Mouse (Mus musculus) liver, embryonic 12.5 days (tissue): ENCODE data around the gene Creb5. TPM values are rescaled to one million over a fixed set of nuclear protein-coding genes. Genes with fewer than 3 reads are reported as not detected.

ENCODE experiments used
- ATAC-seq: fragments of 200-750 bp; cut with Nextera tagmentation; 2 replicates; pipeline ENCODE4 v1.8.0; 2017; ENCODE audit warnings: moderate number of reproducible peaks, mild to moderate bottlenecking, moderate library complexity
- H3K27ac ChIP-seq: fragments of 300-500 bp; sonication (generic); 2 replicates; pipeline ENCODE4 v1.5.1; 2016; ENCODE audit warnings: mild to moderate bottlenecking
- H3K27me3 ChIP-seq: fragments of 300-500 bp; sonication (generic); replicated peaks from 2 replicates; pipeline ENCODE4 v1.6.1; 2016; ENCODE audit warnings: mild to moderate bottlenecking, moderate library complexity
- H3K36me3 ChIP-seq: fragments of 300-500 bp; sonication (generic); 2 replicates; pipeline ENCODE4 v1.6.1; 2016; ENCODE audit warnings: mild to moderate bottlenecking, moderate library complexity
- H3K4me1 ChIP-seq: fragments of 300-500 bp; sonication (generic); 2 replicates; pipeline ENCODE4 v1.6.1; 2016
- H3K4me2 ChIP-seq: fragments of 300-500 bp; sonication (generic); 2 replicates; pipeline ENCODE4 v1.6.1; 2016; ENCODE audit warnings: mild to moderate bottlenecking, moderate library complexity
- H3K4me3 ChIP-seq: fragments of 300-500 bp; sonication (generic); 2 replicates; pipeline ENCODE4 v1.5.1; 2016; ENCODE audit warnings: mild to moderate bottlenecking, moderate library complexity
- H3K9ac ChIP-seq: fragments of 300-500 bp; sonication (generic); 2 replicates; pipeline ENCODE4 v1.6.1; 2016; ENCODE audit warnings: mild to moderate bottlenecking, moderate library complexity
- H3K9me3 ChIP-seq: fragments of 300-500 bp; sonication (generic); replicated peaks from 2 replicates; pipeline ENCODE4 v1.6.1; 2016; ENCODE audit warnings: mild to moderate bottlenecking, moderate library complexity
- WGBS: fragments of 180-500 bp; shearing (Covaris S2); methylation state at CpG from one replicate; pipeline ENCODE4 v1.1.7; 2016; ENCODE audit not compliant: insufficient replicate concordance; 5-methylcytosine and 5-hydroxymethylcytosine counted together
- polyA plus RNA-seq: library from polyadenylated mRNA; unstranded; fragments of >200 nt; fragmentation: Nextera tagmentation; extraction: Ambion mirVana; gene quantifications from 2 replicates; pipeline ENCODE4 v1.2.1, GENCODE M21; 2016

The Creb5 gene
- polyA plus RNA-seq, 1 experiment from 2014 or later: 0.33 TPM

GRCm38 (mm10) chr6:53592230-53592629, 305.2 kb downstream of the Creb5 start:
- H3K27ac ChIP-seq: no peak overlapping the region
- no peaks in the 10 kb centered on the region for H3K27me3 ChIP-seq
- no peaks in the 10 kb centered on the region for H3K9me3 ChIP-seq
- no peak overlapping the region for H3K4me2 ChIP-seq
- no peaks in the 10 kb centered on the region for H3K36me3 ChIP-seq
- ATAC-seq: no peak
- H3K4me3 ChIP-seq: no peak overlapping the region
- no peaks in the 10 kb centered on the region for H3K4me1 ChIP-seq
- 33% methylated on average over 5 of the region's 5 CpGs for WGBS
- H3K9ac ChIP-seq: no peak overlapping the region

GRCm38 (mm10) chr6:53593603-53594002, 306.5 kb downstream of the Creb5 start:
- WGBS: 41% methylated on average over 4 of the region's 4 CpGs
- Histone ChIP-seq H3K4me2 (no peak overlapping the region), H3K4me1 (no peaks in the 10 kb centered on the region), H3K9me3 (no peaks in the 10 kb centered on the region), H3K36me3 (no peaks in the 10 kb centered on the region), H3K4me3 (no peak overlapping the region), H3K9ac (no peak overlapping the region), H3K27me3 (no peaks in the 10 kb centered on the region), H3K27ac (no peak overlapping the region)
- ATAC-seq: no peak

DNA sequence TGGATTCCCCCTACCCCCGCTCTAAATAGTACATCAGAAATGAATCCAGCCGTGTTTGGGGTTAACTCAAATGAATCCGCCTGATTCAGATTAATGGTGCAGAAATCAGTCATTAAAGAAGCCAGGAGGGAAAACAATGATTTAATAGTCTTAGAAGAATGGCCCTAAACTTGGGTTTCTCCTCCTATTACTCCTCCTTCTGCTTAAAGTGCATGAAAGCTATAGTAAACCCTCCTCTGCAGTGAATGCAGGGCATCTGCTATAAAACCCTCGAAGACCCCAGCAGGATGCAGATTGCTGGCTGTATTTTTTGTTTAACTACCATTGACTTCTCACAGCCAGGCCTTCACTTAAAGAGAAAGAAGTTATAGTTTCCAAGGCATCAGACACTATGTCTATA, 307.2 kb downstream of the Creb5 start:
- H3K4me2 ChIP-seq: no peak overlapping the region
- no peaks in the 10 kb centered on the region for H3K9me3 ChIP-seq
- H3K9ac ChIP-seq: no peak overlapping the region
- H3K4me3 ChIP-seq: no peak overlapping the region
- no peak overlapping the region for H3K27ac ChIP-seq
- no peaks in the 10 kb centered on the region for H3K4me1 ChIP-seq
- ATAC-seq: no peak
- no peaks in the 10 kb centered on the region for H3K36me3 ChIP-seq
- WGBS: 69% methylated on average over 4 of the region's 4 CpGs
- no peaks in the 10 kb centered on the region for H3K27me3 ChIP-seq

GRCm38 (mm10) chr6:53596402-53596801, 309.3 kb downstream of the Creb5 start:
- Histone ChIP-seq H3K4me1 (no peaks in the 10 kb centered on the region), H3K9me3 (no peaks in the 10 kb centered on the region), H3K4me3 (no peak overlapping the region), H3K27me3 (no peaks in the 10 kb centered on the region), H3K27ac (no peak overlapping the region), H3K4me2 (no peak overlapping the region), H3K9ac (no peak overlapping the region), H3K36me3 (no peaks in the 10 kb centered on the region)
- 71% methylated on average over 2 of the region's 2 CpGs for WGBS
- no peak for ATAC-seq

DNA sequence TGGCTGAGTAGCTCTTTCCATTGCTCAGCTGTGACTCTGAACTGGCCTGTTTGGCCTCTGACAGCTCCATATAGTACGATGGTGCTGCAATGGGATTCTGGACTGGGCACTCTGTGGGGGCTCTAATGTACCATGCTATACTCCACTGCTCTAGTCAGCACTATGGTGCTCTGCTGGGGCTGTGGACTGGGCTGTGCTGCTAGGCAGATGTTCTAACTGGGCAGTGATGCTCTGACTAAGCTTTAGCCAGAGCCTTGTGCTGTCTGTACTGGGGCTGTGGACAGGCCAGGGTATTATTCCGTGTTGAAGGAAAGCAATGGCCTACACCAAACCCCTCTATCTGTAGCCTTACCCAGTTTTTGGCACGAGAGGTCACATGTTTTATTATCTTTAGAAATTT, 316.0 kb downstream of the Creb5 start:
- Histone ChIP-seq H3K27me3 (no peaks in the 10 kb centered on the region), H3K27ac (no peak overlapping the region), H3K4me3 (no peak overlapping the region), H3K4me1 (no peaks in the 10 kb centered on the region), H3K4me2 (no peak overlapping the region), H3K9ac (no peak overlapping the region), H3K36me3 (no peaks in the 10 kb centered on the region), H3K9me3 (no peaks in the 10 kb centered on the region)
- WGBS: 59% methylated on average over 3 of the region's 3 CpGs
- no peak for ATAC-seq

DNA sequence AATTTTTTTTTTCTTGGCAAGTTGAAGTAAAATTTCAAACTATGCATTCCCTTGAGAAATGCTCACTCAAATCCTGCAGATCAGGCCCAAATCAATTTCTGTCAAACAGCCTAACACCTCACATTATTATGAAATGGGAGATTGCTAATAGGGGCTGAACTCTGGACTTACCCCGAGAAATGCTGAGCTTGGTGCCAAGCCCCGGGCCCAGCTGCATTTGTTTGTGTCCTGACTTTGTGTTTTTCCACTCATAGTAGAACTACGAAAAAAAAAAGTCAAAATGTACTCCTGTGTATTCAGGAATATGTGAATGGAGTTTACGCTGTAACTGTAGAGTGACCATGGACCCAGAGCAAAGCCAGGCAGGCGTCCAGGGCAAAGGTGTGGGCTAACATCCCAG, 316.6 kb downstream of the Creb5 start:
- Histone ChIP-seq H3K9me3 (no peaks in the 10 kb centered on the region), H3K36me3 (no peaks in the 10 kb centered on the region), H3K27me3 (no peaks in the 10 kb centered on the region), H3K9ac (no peak overlapping the region), H3K4me1 (no peaks in the 10 kb centered on the region), H3K27ac (no peak overlapping the region), H3K4me2 (no peak overlapping the region), H3K4me3 (no peak overlapping the region)
- ATAC-seq: no peak
- WGBS: 63% methylated on average over 5 of the region's 5 CpGs

DNA sequence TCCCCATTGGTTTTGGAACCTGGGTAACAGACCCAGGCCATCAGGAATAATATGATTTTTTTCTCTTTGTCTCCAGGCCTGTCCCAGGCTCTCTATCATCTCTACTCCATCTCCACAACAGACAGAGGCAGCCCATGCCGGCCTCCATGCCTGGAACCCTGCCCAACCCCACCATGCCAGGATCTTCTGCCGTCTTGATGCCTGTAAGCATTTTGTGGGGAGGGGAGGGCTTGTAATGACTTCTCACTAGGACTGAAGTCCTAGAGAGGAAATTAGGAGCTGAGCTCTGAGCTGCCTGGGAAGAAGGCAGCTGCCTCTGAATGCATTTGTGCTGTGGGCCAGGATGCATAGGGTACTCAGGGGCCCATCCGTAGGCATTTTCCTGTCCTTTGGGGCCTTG, 317.3 kb downstream of the Creb5 start:
- 62% methylated on average over 3 of the region's 3 CpGs for WGBS
- no peak overlapping the region for H3K4me2 ChIP-seq
- no peak overlapping the region for H3K27ac ChIP-seq
- H3K4me3 ChIP-seq: no peak overlapping the region
- H3K9ac ChIP-seq: no peak overlapping the region
- ATAC-seq: no peak
- H3K4me1 ChIP-seq: no peaks in the 10 kb centered on the region
- no peaks in the 10 kb centered on the region for H3K36me3 ChIP-seq
- no peaks in the 10 kb centered on the region for H3K9me3 ChIP-seq
- H3K27me3 ChIP-seq: no peaks in the 10 kb centered on the region

GRCm38 (mm10) chr6:53605184-53605583, 318.1 kb downstream of the Creb5 start:
- ATAC-seq: no peak
- no peaks in the 10 kb centered on the region for H3K9me3 ChIP-seq
- H3K36me3 ChIP-seq: no peaks in the 10 kb centered on the region
- H3K9ac ChIP-seq: no peak overlapping the region
- H3K27me3 ChIP-seq: no peaks in the 10 kb centered on the region
- 66% methylated on average over 2 of the region's 2 CpGs for WGBS
- no peak overlapping the region for H3K4me2 ChIP-seq
- H3K4me3 ChIP-seq: no peak overlapping the region
- no peak overlapping the region for H3K27ac ChIP-seq
- no peaks in the 10 kb centered on the region for H3K4me1 ChIP-seq

GRCm38 (mm10) chr6:53611451-53611945, 324.4 kb downstream of the Creb5 start:
- 64% methylated on average over 5 of the region's 5 CpGs for WGBS
- H3K9me3 ChIP-seq: no peaks in the 10 kb centered on the region
- no peak for ATAC-seq
- H3K4me1 ChIP-seq: no peaks in the 10 kb centered on the region
- H3K27ac ChIP-seq: no peak overlapping the region
- no peak overlapping the region for H3K4me3 ChIP-seq
- H3K4me2 ChIP-seq: no peak overlapping the region
- H3K9ac ChIP-seq: no peak overlapping the region
- no peaks in the 10 kb centered on the region for H3K27me3 ChIP-seq
- H3K36me3 ChIP-seq: no peaks in the 10 kb centered on the region

- ATAC-seq: no peak
- no peaks in the 10 kb centered on the region for H3K36me3 ChIP-seq
- H3K27me3 ChIP-seq: no peaks in the 10 kb centered on the region
- no peak overlapping the region for H3K27ac ChIP-seq
- no peaks in the 10 kb centered on the region for H3K9me3 ChIP-seq
- H3K9ac ChIP-seq: no peak overlapping the region
- H3K4me3 ChIP-seq: no peak overlapping the region
- no peaks in the 10 kb centered on the region for H3K4me1 ChIP-seq
- no peak overlapping the region for H3K4me2 ChIP-seq
- 62% methylated on average over 6 of the region's 6 CpGs for WGBS
Observed at GRCm38 (mm10) chr6:53612681-53613080, 325.6 kb downstream of the Creb5 start.

DNA sequence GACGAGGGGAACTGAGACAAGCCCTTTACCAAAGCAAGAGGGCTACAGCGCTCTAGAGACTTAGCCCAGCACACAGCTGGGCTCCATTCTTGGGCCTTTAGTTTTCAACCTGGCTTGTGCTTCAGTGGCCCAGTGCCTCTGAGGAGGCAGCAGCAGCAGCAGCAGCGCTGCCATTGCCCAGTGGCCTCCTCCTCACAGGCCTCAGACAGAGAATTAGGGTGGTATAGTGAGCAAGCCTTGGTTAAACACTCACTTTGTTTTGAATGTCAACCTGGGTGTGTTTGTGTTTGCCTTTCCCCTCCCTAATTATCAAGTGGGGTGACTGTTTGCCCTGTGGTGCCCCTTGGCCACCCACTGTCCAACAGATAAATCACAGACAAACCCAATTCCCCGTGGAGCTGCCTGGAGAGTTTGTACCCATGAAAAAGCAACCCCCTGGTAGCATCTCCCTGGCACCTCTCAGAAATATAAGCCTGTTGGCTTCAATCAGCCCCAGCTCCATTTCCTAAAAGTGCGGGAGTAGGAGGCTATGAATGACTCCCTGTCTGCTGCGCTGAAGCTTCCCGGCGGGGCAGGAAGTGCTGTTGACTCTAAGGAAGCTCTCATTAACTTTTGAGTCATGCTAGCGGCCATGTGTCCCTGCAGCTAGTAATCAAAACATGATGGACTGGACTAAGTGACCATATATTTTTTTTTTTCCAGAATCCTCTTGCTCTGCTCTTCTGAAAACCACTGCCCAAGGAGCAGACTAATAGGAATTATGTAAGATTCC, 328.6 kb downstream of the Creb5 start:
- Histone ChIP-seq H3K9ac (no peak overlapping the region), H3K4me2 (no peak overlapping the region), H3K9me3 (no peaks in the 10 kb centered on the region), H3K36me3 (no peaks in the 10 kb centered on the region), H3K4me1 (no peaks in the 10 kb centered on the region), H3K4me3 (no peak overlapping the region), H3K27ac (no peak overlapping the region), H3K27me3 (no peaks in the 10 kb centered on the region)
- 48% methylated on average over 9 of the region's 9 CpGs for WGBS
- no peak for ATAC-seq

DNA sequence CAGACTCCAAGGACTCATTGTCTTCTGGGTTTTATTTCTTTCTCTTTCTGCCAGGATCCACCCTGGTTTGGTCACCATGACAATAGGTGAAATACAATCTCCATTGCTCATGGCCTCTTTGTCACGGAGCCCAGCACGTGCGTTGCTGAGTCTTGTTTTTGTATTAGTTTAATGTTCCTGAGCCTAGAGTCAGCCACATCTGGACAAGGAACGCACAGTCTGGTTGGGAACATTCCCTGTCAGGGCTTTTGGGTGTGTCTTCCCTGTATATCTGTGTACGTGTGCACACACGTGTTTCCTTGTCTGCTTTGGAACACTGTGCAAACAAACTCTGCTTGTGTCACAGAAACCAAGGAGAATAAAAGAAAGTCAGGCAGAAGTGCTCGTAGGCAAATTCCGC, 331.1 kb downstream of the Creb5 start:
- H3K36me3 ChIP-seq: no peaks in the 10 kb centered on the region
- no peak overlapping the region for H3K4me3 ChIP-seq
- no peaks in the 10 kb centered on the region for H3K9me3 ChIP-seq
- no peak overlapping the region for H3K27ac ChIP-seq
- no peaks in the 10 kb centered on the region for H3K4me1 ChIP-seq
- H3K4me2 ChIP-seq: no peak overlapping the region
- no peaks in the 10 kb centered on the region for H3K27me3 ChIP-seq
- no peak for ATAC-seq
- WGBS: 69% methylated on average over 8 of the region's 8 CpGs
- no peak overlapping the region for H3K9ac ChIP-seq

DNA sequence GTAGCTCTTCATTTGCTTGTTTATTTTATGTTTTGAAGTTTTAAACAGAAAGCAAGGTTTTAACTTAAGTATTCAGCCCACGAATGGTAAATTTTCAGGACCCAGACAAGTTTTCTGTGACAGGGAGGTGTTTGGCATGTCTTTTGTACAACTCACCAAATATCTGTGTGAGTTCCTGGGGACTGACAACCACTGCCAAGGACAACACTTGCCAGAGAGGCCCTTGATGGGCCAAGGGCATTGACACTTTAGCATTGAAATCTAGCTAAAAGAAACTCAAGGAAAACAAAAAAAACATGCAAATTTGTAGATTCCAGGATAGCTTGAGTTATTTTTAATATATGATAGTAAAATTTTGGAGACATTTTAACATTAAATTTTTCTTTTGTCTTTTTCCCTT, 332.6 kb downstream of the Creb5 start:
- no peaks in the 10 kb centered on the region for H3K36me3 ChIP-seq
- ATAC-seq: no peak
- no peaks in the 10 kb centered on the region for H3K27me3 ChIP-seq
- no peak overlapping the region for H3K9ac ChIP-seq
- WGBS: 34% methylated on average over 1 of the region's 1 CpGs
- no peaks in the 10 kb centered on the region for H3K9me3 ChIP-seq
- H3K4me1 ChIP-seq: no peaks in the 10 kb centered on the region
- no peak overlapping the region for H3K4me2 ChIP-seq
- H3K4me3 ChIP-seq: no peak overlapping the region
- H3K27ac ChIP-seq: no peak overlapping the region
